Mouse (Mus musculus) gastrocnemius, postnatal 14 days (tissue): ENCODE data around the gene Cd163l1. TPM values are rescaled to one million over a fixed set of nuclear protein-coding genes. Genes with fewer than 3 reads are reported as not detected.

Experiments
- DNase-seq: peaks from one replicate; pipeline ENCODE4 v3.0.0; 2021; ENCODE audit warnings: mixed read lengths
- intact Hi-C: fragments of 180-260 bp; cut with DNase I; formaldehyde crosslinking; loops from one replicate; pipeline ENCODE4 v1.15.1; 2025; ENCODE audit warnings: low total_unique reads
- total RNA-seq, 2 experiments: library from RNA; stranded (reverse); gene quantifications; 2 replicates each; pipeline ENCODE4 v1.2.3; 2021

Gene Cd163l1
- total RNA-seq, 2 experiments from 2014 or later, result not detected

DNA sequence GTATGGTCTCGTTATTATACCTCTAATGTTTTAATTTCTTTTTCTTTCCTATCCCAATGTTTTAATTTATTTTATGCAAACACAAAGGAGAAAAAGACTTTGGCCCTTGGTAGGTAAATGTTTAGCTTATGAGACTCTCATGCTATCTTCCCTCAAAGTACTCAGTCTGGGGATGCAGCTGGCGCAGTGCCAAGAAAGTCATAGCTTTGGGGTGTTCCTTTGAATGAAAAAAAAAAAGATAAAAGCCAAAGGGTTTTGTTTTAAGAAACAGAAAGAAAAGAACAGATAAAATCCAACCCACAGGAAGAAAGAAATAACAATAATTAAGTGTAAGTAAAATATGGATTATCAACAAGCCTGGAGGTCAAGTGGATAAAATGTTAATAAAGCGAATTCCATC lies 9.4 kb upstream of the Cd163l1 start:
- no peak for DNase-seq
- intact Hi-C loops, result no loop called here

DNA sequence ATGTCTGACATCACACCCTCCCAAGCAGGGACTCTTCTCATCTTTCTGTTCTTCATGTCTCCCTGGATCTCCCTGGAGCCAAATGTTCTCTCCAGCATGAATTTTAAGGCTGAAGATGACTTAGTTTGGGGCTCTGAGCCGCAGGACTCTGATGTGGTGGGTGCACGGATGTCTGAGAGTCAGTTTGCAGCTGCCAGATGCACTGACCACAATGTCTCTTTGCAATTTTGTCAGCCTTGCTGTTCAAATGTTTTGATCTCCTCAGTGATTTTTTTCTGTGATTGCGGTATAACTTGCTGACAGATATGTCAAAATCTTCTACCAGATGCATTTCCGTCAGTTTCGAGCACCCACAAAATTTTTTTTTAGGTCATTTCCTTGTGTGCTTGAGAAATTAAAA lies 4.2 kb upstream of the Cd163l1 start:
- intact Hi-C loops, result no loop called here
- DNase-seq, result no peak

DNA sequence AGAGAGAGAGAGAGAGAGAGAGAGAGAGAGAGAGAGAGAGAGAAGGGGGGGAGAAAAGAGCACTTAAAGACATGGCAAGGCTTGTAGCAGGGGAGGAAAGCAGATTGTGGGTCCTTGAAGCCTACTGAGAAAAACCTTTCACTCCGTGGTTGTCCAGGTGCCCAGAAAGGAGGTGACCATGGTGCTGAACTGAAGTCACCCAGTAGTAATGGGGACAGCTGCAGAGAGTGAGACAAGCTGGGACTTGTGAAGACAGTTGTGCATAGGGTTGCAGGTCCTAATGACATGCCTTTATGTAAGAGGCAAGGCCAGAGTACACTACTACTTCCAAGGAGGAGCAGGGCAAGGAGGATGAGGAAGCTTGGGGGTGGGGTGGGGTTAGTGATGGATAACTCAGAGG lies 1.2 kb downstream of the Cd163l1 start:
- DNase-seq, result no peak
- intact Hi-C loops, result no loop called here

DNA sequence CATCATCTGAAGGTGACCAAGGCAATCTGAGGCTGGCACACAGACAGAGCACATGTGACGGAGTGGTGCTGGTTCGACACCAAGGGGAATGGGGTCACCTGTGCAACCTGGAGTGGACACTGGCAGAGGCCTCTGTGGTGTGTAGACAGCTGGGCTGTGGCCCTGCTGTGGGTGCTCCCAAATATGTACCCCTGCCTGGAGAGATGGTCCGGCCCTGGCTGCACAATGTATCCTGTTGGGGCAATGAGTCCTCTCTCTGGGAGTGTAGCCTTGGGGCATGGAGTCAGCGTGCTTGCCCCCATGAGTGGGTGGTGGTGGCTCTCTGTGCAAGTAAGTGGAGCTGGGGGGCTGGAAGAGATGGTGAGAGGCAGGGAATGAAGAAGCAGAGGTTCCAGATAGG lies 2.3 kb downstream of the Cd163l1 start:
- no peak for DNase-seq
- intact Hi-C loops, result no loop called here

DNA sequence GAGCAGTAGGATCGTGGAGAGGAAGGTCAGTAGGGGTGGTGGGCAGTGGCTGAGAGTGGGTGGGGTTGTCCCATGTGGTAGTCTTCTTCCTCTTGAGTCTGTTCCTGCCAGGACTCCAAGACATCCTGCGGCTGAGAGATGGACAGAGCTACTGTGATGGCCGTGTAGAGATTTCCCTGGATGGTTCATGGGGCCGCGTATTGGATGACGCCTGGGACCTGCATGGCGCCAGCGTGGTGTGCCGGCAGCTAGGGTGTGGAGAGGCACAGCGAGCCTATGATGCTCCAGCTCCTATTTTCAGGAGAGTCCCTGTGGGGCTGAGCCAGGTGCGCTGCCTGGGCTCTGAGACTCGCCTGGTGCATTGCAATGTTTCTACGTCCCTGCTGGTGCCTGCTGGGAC lies 6.1 kb downstream of the Cd163l1 start:
- DNase-seq, result no peak
- intact Hi-C loops, result no loop called here

DNA sequence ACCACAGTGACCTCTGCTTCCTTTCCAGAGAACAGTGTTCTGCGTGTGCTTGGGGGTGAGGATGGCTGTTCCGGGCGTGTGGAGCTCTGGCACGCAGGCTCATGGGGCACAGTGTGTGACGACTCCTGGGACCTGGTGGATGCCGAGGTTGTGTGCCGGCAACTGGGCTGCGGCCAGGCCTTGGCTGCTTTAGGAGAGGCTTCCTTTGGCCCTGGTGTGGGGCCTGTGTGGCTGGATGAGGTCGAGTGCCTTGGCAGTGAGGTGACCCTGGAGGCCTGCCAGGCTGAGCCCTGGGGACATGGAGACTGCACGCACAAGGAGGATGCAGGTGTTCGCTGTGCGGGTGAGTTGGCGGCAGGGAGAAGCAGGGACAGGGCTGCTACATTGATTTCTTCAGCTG lies 10.4 kb downstream of the Cd163l1 start:
- no peak for DNase-seq
- intact Hi-C loops, result no loop called here

DNA sequence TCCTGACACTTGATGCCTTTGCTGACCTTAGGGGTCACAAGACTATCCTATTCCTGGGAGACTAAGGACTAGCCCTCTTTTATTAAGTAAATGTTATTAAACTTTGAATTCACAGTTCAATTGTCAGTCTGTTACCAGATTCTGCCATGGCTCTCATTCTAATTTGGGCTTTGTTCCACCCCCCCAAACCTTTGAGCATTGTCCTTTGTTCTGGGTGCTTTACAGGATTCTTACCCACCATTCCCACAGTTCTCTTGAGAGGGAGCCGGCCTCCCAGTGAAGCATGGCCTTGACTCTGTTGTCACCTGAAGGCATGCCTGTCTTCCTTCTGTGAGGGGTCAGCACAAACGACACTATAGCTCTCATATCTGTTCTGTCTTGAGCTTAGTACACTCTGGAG lies 13.0 kb downstream of the Cd163l1 start:
- no peak for DNase-seq
- intact Hi-C loops, result no loop called here

DNA sequence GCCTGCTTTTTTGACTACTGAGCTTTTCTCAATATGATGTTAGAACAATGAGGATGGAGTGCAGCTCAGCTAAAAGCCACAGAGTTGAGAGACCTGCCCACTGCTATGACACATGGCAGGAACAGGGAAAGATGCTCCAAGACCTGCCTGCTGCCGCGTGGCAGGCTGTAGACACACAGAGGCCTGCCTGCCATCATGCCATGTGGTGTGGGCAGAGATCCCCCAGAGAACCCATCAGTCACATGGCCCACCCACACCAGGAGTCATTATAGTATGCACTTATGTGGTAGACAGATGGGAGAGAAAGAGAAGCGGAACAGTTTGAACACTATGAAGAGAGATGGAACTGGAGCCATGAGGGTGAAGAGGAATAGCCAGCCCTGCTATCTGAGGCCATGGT lies 15.6 kb downstream of the Cd163l1 start:
- DNase-seq, result no peak
- intact Hi-C loops, result no loop called here

DNA sequence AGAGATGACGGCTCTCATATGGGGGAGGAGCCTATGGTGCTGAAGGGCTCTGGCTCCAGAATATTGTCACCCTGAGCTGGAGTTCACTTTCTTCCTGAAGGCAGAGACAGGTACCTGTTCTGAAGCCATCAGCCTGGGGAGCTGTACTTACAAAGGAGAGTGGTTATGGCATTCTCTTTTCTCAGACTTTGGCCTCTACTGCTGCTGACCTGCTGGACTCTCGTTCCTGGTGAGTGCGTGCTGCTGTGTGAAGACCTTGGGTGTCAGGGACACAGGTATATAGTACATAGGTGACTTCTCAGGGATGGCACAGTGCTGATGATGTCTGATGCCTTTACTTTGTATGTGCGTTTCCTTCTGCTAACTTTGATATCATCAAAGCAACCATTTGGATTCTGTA lies 29.1 kb downstream of the Cd163l1 start, which contains the start of gene 5830411N06Rik:
TSS of gene 5830411N06Rik (plus strand) at position 69 of the 400 bp plus-strand sequence.
- no peak for DNase-seq
- intact Hi-C loops, result no loop called here

DNA sequence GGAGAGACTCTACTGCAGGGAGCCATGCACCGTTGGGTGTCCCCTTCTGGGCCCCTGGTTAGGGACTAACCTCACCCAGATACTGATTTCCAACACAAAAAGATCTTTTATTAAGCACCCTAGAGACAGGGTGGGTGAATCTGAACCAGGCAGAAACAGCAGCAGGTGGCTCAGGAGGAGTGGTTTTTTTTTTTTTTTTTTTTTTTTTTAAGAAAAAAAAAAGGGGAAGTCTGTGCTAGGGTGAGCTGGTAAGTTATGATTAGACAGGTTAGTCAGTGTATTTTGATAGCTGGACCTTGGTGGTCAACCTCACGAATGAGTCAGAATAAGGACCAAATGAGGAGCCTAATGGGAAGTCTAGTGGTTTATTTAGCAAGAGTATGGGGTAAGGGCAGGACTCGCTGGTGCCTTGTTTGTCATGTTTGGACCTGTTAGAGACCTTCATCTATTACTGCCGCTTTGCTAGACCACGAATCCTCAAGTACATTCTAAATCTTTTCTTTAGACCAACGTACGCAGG lies 35.8 kb downstream of the Cd163l1 start:
- intact Hi-C loops, result no loop called here
- no peak for DNase-seq

Other genes starting within 250 kb of the Cd163l1 start
- not detected for gene 6430531B16Rik, start 239.5 kb upstream of the Cd163l1 start, total RNA-seq
- under 1 TPM; 0.59 to 0.75 TPM for gene Adam8, start 225.7 kb upstream of the Cd163l1 start, total RNA-seq
- gene Zfp511, start 181.9 kb upstream of the Cd163l1 start, total RNA-seq, result 1 to 10 TPM; 6.9 to 7.4 TPM
- gene Tubgcp2, start 181.6 kb upstream of the Cd163l1 start, total RNA-seq, result 10 to 100 TPM; 16.3 to 18.1 TPM
- gene Msx3, start 169.2 kb upstream of the Cd163l1 start, total RNA-seq, result not detected
- under 1 TPM; 0.31 to 0.53 TPM for gene Caly, start 135.7 kb upstream of the Cd163l1 start, total RNA-seq
- not detected for gene Prap1, start 124.9 kb upstream of the Cd163l1 start, total RNA-seq
- 10 to 100 TPM; 33.6 to 43.7 TPM for gene Fuom, start 115.8 kb upstream of the Cd163l1 start, total RNA-seq
- 1 to 10 TPM; 3.7 to 4.7 TPM for gene Paox, start 102.5 kb upstream of the Cd163l1 start, total RNA-seq
- 100 to 1,000 TPM in 1 of 2 experiments, 10 to 100 TPM in 1; 91.8 to 114 TPM for gene Echs1, start 101.8 kb upstream of the Cd163l1 start, total RNA-seq
- gene Mtg1, start 80.7 kb upstream of the Cd163l1 start, total RNA-seq, result 10 to 100 TPM; 22.9 to 23.6 TPM
- gene Sprn, start 63.4 kb upstream of the Cd163l1 start, total RNA-seq, result under 1 TPM; 0.23 to 0.47 TPM
- not detected for gene Olfr522, start 53.5 kb upstream of the Cd163l1 start, total RNA-seq
- gene Olfr523, start 45.0 kb upstream of the Cd163l1 start, total RNA-seq, result not detected
- not detected for gene Olfr524, start 12.3 kb upstream of the Cd163l1 start, total RNA-seq
- gene 5830411N06Rik, start 29.0 kb downstream of the Cd163l1 start, total RNA-seq, result not detected
- not detected for gene Olfr525, start 102.6 kb downstream of the Cd163l1 start, total RNA-seq
- gene Olfr527, start 115.8 kb downstream of the Cd163l1 start, total RNA-seq, result not detected
- not detected for gene Olfr60, start 143.4 kb downstream of the Cd163l1 start, total RNA-seq
- not detected for gene Olfr530, start 158.1 kb downstream of the Cd163l1 start, total RNA-seq
- gene Olfr531, start 184.7 kb downstream of the Cd163l1 start, total RNA-seq, result not detected
- gene Olfr532, start 203.4 kb downstream of the Cd163l1 start, total RNA-seq, result not detected
- gene Olfr533, start 245.1 kb downstream of the Cd163l1 start, total RNA-seq, result not detected